Mouse (Mus musculus) intestine, postnatal 0 days (tissue): ENCODE measurements around the gene Baiap2l1. TPM values are rescaled to one million over a fixed set of nuclear protein-coding genes. Genes with fewer than 3 reads are reported as not detected.

Source experiments
- ATAC-seq: fragments of 200-750 bp; cut with Nextera tagmentation; 2 replicates; pipeline ENCODE4 v1.8.0; 2017; ENCODE audit warnings: mild to moderate bottlenecking, moderate TSS enrichment, moderate library complexity
- H3K27ac ChIP-seq: fragments of 300-500 bp; sonication (generic); 2 replicates; pipeline ENCODE4 v1.5.1; 2014; ENCODE audit warnings: mild to moderate bottlenecking, low read depth, low read length, moderate library complexity
- H3K27me3 ChIP-seq: fragments of 300-500 bp; sonication (generic); replicated peaks from 2 replicates; pipeline ENCODE4 v1.6.1; 2014; ENCODE audit warnings: low read length, mixed read lengths; ENCODE audit not compliant: control insufficient read depth, insufficient read depth
- H3K36me3 ChIP-seq: fragments of 300-500 bp; sonication (generic); 2 replicates; pipeline ENCODE4 v1.6.1; 2014; ENCODE audit warnings: mild to moderate bottlenecking, moderate library complexity; ENCODE audit not compliant: control insufficient read depth, insufficient read depth
- H3K4me1 ChIP-seq: fragments of 300-500 bp; sonication (generic); replicated peaks from 2 replicates; pipeline ENCODE4 v1.6.1; 2014; ENCODE audit warnings: antibody characterized with exemption, low read length, mixed read lengths; ENCODE audit not compliant: control insufficient read depth, insufficient read depth
- H3K4me2 ChIP-seq: fragments of 300-500 bp; sonication (generic); replicated peaks from 2 replicates; pipeline ENCODE4 v1.6.1; 2014; ENCODE audit warnings: low read depth, mild to moderate bottlenecking, moderate library complexity
- H3K4me3 ChIP-seq: fragments of 300-500 bp; sonication (generic); 2 replicates; pipeline ENCODE4 v1.5.1; 2014; ENCODE audit warnings: low read depth, low read length
- H3K9ac ChIP-seq: fragments of 300-500 bp; sonication (generic); 2 replicates; pipeline ENCODE4 v1.6.1; 2014; ENCODE audit warnings: mild to moderate bottlenecking, low read depth, low read length
- H3K9me3 ChIP-seq: fragments of 300-500 bp; sonication (generic); 2 replicates; pipeline ENCODE4 v1.6.1; 2016; ENCODE audit warnings: mixed run types; ENCODE audit not compliant: control insufficient read depth
- CTCF ChIP-seq: sonication (generic); IDR thresholded peaks from 2 replicates; pipeline ENCODE4 v1.5.1; 2016; ENCODE audit warnings: low read depth, mild to moderate bottlenecking, control low read depth, antibody characterized with exemption, moderate library complexity
- WGBS: fragments of 180-500 bp; shearing (Covaris S2); extraction: QIAGEN DNeasy Blood & Tissue Kit; methylation state at CpG from one replicate; pipeline ENCODE4 v1.1.7; 2014; 5-methylcytosine and 5-hydroxymethylcytosine counted together
- polyA plus RNA-seq: library from polyadenylated mRNA; unstranded; fragments of >200 nt; fragmentation: Nextera tagmentation; extraction: Ambion mirVana; gene quantifications from 2 replicates; pipeline ENCODE4 v1.2.1, GENCODE M21; 2015

The Baiap2l1 gene
- polyA plus RNA-seq, 1 experiment from 2014 or later = 38.8 TPM

DNA sequence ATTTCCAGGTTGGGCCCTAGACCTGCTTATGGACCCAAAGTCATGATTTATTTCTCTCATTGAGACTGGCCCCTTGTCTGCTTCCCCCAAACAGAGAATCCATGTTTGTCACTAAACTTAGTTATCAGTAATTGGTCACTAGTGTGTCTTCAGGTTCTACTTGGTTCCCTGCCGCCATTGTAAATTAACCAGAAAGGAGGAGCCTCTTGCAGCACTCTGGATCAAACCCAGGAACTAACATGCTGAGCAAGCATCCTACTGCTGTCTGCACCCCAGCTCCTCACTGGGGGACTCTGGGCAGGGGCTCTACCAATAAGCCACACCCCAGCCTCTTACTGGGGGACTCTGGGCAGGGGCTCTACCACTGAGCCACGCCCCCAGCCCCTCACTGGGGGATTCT lies 112.3 kb downstream of the Baiap2l1 start:
- H3K4me3 ChIP-seq = no peak overlapping the region
- peaks cover 16% of the 10 kb centered on the region for H3K4me1 ChIP-seq
- H3K36me3 ChIP-seq = no peaks in the 10 kb centered on the region
- no peak for TF ChIP-seq CTCF
- 65% methylated on average over 2 of the region's 2 CpGs for whole genome bisulfite sequencing
- H3K4me2 ChIP-seq = no peak overlapping the region
- H3K27me3 ChIP-seq = no peaks in the 10 kb centered on the region
- H3K9me3 ChIP-seq = no peaks in the 10 kb centered on the region
- H3K9ac ChIP-seq = no peak overlapping the region
- no peak for ATAC-seq
- no peak overlapping the region for H3K27ac ChIP-seq

- H3K4me3 ChIP-seq = no peak within 1 kb of the TSS
- 80% methylated on average over 7 of the region's 7 CpGs for WGBS
- no peak for TF ChIP-seq CTCF
- no peaks in the 10 kb centered on the region for H3K27me3 ChIP-seq
- H3K9me3 ChIP-seq = no peaks in the 10 kb centered on the region
- no peak within 1 kb of the TSS for H3K9ac ChIP-seq
- no peaks in the 10 kb centered on the region for H3K36me3 ChIP-seq
- peaks cover 16% of the 10 kb centered on the region for H3K4me1 ChIP-seq
- H3K27ac ChIP-seq = no peak within 1 kb of the TSS
- no peak within 1 kb of the TSS for H3K4me2 ChIP-seq
- no peak for ATAC-seq
Measured at GRCm38 (mm10) chr5:144243901-144244487, 113.9 kb downstream of the Baiap2l1 start, which contains the start of gene Bri3. Gene Bri3, plus strand, starts transcription at chr5:144244437.

- H3K9ac ChIP-seq = no peak overlapping the region
- TF ChIP-seq CTCF = no peak
- no peak overlapping the region for H3K4me3 ChIP-seq
- H3K9me3 ChIP-seq = no peaks in the 10 kb centered on the region
- H3K27ac ChIP-seq = no peak overlapping the region
- 0 out of 2 replicates have a peak, but pooled peaks cover under 1% of the 10 kb centered on the region for H3K4me1 ChIP-seq
- H3K36me3 ChIP-seq = no peaks in the 10 kb centered on the region
- WGBS = 85% methylated on average over 1 of the region's 1 CpGs
- no peak overlapping the region for H3K4me2 ChIP-seq
- no peaks in the 10 kb centered on the region for H3K27me3 ChIP-seq
- ATAC-seq = no peak
Measured at GRCm38 (mm10) chr5:144238969-144239368, 118.9 kb downstream of the Baiap2l1 start.

GRCm38 (mm10) chr5:144234714-144235113 lies 123.2 kb downstream of the Baiap2l1 start:
- no peaks in the 10 kb centered on the region for H3K9me3 ChIP-seq
- no peak for TF ChIP-seq CTCF
- H3K4me3 ChIP-seq = no peak overlapping the region
- no peak overlapping the region for H3K9ac ChIP-seq
- ATAC-seq = no peak
- WGBS = 80% methylated on average over 7 of the region's 7 CpGs
- H3K4me1 ChIP-seq = no peaks in the 10 kb centered on the region
- H3K4me2 ChIP-seq = no peak overlapping the region
- no peaks in the 10 kb centered on the region for H3K27me3 ChIP-seq
- no peaks in the 10 kb centered on the region for H3K36me3 ChIP-seq
- H3K27ac ChIP-seq = no peak overlapping the region

DNA sequence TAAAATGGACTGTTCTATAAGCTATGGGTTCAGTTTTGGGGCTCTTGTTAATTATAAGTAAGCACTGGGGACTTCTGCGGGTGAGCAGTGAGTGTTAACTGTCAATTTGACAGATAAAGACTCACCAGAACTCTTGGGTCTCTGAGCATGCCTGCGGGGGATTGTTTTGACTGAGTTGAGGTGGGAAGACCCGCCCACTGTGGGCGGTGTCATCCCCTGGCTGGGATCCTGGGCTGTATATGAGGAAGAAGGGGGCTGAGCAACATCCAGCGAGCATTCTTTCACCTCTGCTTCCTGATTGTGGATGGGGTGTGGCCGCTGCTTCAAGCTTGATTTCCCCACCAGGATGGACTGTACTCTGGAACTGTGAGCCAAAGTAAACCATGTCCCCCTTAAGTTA lies 123.7 kb downstream of the Baiap2l1 start:
- H3K36me3 ChIP-seq = no peaks in the 10 kb centered on the region
- no peak overlapping the region for H3K4me2 ChIP-seq
- no peaks in the 10 kb centered on the region for H3K4me1 ChIP-seq
- ATAC-seq = no peak
- no peak for TF ChIP-seq CTCF
- H3K9ac ChIP-seq = no peak overlapping the region
- no peaks in the 10 kb centered on the region for H3K9me3 ChIP-seq
- WGBS = 64% methylated on average over 6 of the region's 6 CpGs
- H3K4me3 ChIP-seq = no peak overlapping the region
- no peaks in the 10 kb centered on the region for H3K27me3 ChIP-seq
- no peak overlapping the region for H3K27ac ChIP-seq

DNA sequence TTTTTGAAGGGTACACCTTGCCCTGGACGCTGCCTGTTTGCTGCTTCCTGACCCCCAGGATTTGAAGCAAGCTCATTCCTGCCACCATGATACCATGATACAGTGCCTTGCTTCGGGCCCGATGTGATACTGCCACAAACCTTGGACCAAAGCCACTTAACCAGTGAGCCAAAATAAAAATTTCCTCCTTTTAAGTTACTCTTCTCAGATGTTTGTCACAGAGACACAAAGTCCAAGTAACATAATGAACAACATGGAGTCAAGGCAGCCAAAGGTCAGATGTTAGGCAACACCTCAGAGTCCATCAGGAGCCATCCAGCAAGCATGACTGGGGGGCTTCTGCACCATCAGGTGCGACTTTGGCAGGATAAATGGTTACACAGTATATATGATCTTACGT lies 125.4 kb downstream of the Baiap2l1 start:
- Histone ChIP-seq H3K27me3 (no peaks in the 10 kb centered on the region), H3K36me3 (no peaks in the 10 kb centered on the region), H3K27ac (no peak overlapping the region), H3K9ac (no peak overlapping the region), H3K4me1 (no peaks in the 10 kb centered on the region), H3K4me2 (no peak overlapping the region), H3K4me3 (no peak overlapping the region), H3K9me3 (no peaks in the 10 kb centered on the region)
- no peak for TF ChIP-seq CTCF
- 0 out of 2 replicates have a peak, but pooled peaks have one; percentile 32 for ATAC-seq
- 82% methylated on average over 5 of the region's 5 CpGs for WGBS

GRCm38 (mm10) chr5:144231410-144231809 lies 126.5 kb downstream of the Baiap2l1 start:
- H3K27ac ChIP-seq = no peak overlapping the region
- no peak overlapping the region for H3K4me3 ChIP-seq
- WGBS = 80% methylated on average over 1 of the region's 1 CpGs
- no peaks in the 10 kb centered on the region for H3K27me3 ChIP-seq
- peak; percentile 74 for TF ChIP-seq CTCF
- H3K36me3 ChIP-seq = no peaks in the 10 kb centered on the region
- no peak overlapping the region for H3K9ac ChIP-seq
- ATAC-seq = no peak
- H3K9me3 ChIP-seq = no peaks in the 10 kb centered on the region
- no peak overlapping the region for H3K4me2 ChIP-seq
- H3K4me1 ChIP-seq = no peaks in the 10 kb centered on the region
